Mouse (Mus musculus) erythroid progenitor cell, adult 5-6 weeks (primary cell): ENCODE results near the gene Pilra. TPM values are rescaled to one million over a fixed set of nuclear protein-coding genes. Genes with fewer than 3 reads are reported as not detected.

Experiments used
- ATAC-seq: replicated peaks from 2 replicates; pipeline ENCODE4 v1.8.0; 2016; ENCODE audit warnings: moderate number of reproducible peaks, mild to moderate bottlenecking, moderate TSS enrichment, inconsistent platforms; ENCODE audit not compliant: poor library complexity, low FRiP score, severe bottlenecking
- total RNA-seq, 2 experiments: library from RNA; stranded (forward) in 1 of 2; stranded (reverse) in 1 of 2; fragments of 150-400 nt in 1 of 2; fragments of 186-747, 209-891 nt in 1 of 2; gene quantifications; 2 replicates each; pipeline versions ENCODE4 v1.2.3 to v1.2.4; 2015 to 2017; ENCODE audit warnings: low replicate concordance in 2 of 2

The Pilra gene
- total RNA-seq, 2 experiments from 2014 or later, result 9.2 to 14.4 TPM

DNA sequence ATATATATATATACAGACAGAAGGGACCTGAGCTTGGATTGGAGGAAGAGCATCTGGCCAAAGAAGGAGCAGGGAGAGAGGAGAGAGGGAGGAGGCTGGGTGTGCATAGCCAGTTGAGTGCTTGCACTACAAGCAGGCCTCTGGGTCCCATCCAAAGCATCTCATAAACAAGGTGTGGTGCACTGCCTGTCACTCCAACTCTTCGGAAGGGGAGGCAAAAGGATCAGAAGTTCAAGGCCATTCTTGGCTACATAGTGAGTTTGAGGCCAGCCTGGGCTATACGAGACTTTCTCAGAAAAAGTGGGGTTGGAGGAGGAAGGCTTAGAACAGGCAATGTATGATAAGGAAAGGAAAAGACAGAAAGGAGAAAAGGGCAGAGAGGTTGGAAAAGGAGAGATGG lies 10.1 kb downstream of the Pilra start:
- ATAC-seq, result no peak

- ATAC-seq, result no peak
Measured at GRCm38 (mm10) chr5:137825030-137825429, 11.1 kb downstream of the Pilra start.

GRCm38 (mm10) chr5:137823455-137824045 lies 12.5 kb downstream of the Pilra start:
- ATAC-seq, result no peak

DNA sequence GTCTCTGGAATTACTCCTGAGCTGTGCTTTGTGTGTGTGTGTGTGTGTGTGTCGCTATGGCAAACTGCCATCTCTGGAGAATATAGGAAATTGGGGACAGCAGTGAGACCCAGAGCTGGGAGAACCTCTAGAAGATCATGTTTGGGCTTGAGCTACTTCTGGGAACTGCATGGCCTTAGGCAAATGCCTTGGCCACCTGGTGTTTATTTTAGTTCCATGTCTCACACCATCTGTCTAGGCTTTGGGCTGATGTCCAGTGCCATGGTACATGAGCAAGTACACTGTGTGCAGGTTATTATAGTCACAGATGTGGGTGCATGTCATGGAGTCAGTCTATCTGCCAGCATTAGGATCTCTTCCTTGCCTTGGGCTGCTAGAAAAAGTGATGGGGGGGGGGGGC lies 13.5 kb downstream of the Pilra start:
- no peak for ATAC-seq

DNA sequence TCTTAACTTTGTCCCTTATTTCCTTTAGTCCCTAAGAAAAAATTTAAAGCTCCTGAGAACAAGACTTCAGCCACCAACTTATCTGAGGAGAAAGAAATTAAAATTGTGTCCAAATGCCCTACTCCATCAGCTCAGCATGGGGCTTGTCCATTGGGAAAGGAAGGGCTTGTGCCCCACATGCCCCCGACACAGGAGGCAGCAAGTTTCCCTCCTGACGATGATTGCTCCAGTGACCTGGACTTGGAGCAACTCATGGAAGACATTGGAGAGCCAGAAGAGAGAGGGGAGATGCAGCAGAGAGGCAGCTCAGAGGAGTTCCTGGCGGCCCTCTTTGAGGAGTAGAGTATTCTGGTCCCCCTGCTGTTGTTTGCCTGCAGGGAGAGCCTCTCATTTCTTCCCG lies 14.0 kb downstream of the Pilra start:
- ATAC-seq, result no peak

DNA sequence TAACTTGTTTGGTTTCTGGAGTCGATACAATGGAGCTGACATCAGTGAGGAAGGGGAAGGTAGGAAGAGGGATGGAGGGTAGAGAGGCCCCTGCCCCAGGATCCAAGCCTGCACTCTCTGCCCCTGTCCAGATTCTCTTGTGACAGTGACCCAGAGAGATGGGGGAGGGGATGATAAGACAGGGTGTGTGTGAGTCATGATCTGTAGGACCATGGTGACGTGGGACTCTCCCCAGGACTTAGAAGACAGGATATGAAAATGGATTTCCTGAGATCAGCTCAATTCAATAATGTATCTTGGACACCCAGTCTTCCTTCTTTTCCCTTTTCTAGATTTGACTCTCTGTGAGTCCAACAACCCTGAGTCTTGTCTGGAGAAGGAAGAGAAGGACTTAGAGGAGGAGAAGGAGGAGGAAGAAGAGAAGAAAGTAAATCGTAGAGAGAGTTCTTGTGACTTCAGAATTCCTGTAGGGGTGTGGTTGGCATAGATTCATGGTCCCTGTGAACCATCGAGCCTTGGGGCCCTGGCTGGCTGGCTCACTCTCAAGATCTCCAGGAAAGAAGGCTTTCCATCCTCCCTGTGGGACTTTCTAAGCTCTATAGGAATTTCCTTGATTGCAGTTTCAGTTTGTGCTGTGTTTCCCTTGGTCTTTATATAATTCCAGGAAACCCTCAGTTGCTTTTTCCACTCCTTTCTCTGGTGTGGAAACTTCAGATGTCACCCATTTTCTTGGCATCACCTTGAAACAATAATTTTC lies 18.4 kb downstream of the Pilra start:
- ATAC-seq, result no peak

GRCm38 (mm10) chr5:137808316-137808715 lies 27.8 kb downstream of the Pilra start:
- no peak for ATAC-seq

DNA sequence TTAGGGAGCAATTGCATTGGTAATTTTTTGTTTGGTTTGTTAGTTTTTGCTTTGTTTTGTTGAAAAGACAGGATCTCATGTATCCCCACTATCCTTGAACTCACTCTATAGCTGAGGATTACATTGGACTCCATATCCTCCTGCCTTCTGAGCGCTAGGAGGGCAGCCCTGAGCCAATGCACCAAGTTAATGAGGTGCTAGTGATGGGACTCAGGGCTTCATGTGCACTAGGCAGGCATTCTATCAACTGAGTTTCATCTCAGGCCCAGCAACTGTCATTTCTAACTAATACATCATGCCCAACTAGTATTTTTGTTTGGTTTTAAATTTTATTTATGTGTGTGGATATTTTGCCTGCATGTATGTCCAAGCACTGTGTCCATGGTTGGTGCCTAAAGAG lies 29.9 kb downstream of the Pilra start:
- ATAC-seq, result no peak

GRCm38 (mm10) chr5:137800917-137801316 lies 35.2 kb downstream of the Pilra start:
- ATAC-seq, result no peak

DNA sequence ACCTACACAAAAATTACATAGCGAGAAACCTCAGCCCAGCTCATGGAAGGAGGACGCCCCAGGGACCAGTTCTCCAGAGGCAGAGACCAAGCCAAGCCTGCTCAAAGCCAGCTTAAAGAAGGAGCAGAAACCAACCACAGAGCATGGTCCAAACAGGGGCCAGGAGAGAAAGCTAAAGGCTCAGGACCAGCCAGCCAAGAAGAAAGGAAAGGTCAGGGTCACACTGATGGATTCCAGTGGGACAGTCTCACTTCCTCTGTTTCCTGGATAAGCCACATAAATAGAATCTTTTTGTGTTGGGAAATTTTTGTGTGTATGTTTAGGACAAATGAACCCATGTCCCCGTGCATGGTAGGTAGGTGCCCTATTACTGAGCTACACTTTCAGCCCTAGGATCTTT lies 39.5 kb downstream of the Pilra start:
- no peak for ATAC-seq

- ATAC-seq, result no peak
Measured at GRCm38 (mm10) chr5:137791553-137791952, 44.5 kb downstream of the Pilra start.

DNA sequence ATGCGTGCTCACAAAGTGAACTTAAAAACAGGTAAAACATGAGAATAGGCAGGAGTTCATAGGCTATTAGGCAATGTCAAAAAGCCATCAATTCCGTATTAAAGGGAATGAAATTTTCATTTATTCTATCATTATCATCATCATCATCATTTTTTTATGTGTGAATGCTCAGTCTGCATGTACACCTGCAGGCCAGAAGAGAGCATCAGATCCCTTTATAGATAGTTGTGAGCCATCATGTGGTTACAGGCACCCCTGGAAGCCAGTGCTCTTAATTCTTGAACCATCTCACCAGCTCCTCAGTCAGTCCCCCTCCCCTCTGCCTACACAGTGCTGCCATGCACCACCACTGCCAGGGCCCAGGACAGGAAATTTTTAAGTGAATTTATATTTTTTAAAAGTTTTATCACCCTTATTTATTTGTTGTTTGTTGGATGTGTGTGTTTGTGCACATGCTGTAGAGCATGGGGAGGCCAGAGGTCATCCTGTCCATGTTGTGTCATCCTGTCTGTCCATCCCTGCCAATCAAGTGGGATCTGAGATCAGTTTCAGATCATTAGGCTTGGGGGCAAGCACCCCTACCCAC lies 47.0 kb downstream of the Pilra start:
- no peak for ATAC-seq

DNA sequence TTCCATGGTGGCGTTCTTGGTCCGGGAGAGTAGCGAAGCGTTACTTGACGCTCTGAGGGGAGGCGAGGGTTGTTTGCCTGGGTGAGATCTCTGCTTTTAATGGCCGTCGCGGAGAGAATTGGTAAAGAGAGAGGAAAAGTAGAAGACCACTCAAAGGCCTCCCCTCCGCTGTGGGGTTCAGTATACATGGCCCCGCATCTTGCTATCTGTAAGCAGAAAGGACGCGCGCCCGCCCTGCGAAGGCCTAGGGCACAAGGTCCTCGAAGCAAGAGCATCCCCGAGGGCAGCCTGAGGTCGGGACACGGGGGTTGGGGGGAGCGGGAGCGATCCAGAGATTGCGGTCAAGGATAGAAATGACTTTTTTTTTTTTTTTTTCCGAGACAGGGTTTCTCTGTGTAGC lies 47.9 kb downstream of the Pilra start:
- no peak for ATAC-seq

GRCm38 (mm10) chr5:137787151-137787928 lies 48.7 kb downstream of the Pilra start, which contains the start of the genes Mepce and Zcwpw1:
Gene Mepce (minus strand): TSS chr5:137787655.
Gene Zcwpw1 (plus strand): TSS chr5:137787798.
- ATAC-seq, result peak; percentile 64

- ATAC-seq, result peak; percentile 76
Measured at GRCm38 (mm10) chr5:137786109-137786942, 49.8 kb downstream of the Pilra start.

GRCm38 (mm10) chr5:137785164-137786031 lies 50.7 kb downstream of the Pilra start:
- ATAC-seq, result peak; percentile 4; the same call in 1 of the 2 replicates

DNA sequence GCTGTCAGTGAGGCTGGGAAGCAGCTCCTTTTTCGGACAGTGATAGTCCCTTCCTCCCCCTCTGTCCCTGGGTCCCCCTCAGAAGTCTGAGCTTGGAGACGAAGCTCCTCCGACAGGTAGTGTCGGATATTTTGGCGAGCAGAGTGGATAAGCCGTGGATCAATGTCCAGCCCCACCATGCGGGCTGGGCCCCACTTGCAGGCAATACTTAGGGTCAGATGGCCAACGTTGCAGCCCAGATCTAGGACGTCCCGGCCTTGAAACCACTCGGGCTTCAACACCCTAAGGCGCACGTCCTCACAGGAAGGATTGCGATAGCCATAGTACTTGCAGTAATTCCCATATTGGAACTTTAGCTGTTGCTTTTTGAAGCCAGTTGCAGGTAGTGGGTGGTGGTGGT lies 51.5 kb downstream of the Pilra start:
- ATAC-seq, result no peak

DNA sequence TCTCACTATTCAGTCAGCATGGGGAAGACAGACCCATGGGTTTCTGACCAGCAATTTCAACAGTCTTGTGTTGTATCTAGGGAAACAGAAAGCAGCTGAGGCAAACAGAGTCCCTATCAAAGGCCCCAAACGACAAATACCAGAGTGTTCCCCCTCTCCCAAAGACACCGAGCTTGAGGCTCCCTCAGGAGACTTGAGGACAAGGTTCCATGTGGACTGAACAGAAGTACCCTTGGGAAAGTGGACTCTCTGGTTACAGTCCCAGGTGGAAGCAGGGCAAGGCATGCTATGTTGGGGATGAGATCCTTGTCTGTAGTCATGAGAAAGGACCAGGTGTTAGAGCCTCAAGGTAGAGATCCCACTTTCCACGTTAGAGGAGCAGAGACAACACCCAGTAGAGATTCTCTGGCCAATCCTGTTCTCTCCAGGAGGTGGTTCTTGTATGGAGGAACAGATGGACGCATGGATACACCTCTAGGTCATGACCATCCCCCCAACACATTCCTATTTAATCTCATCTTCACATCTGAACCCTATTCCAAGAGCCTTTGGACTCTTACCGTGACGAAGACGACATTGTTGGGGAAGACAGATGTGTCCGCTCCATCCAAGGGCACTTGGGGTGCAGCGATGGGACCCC lies 52.1 kb downstream of the Pilra start:
- ATAC-seq, result no peak
